Mouse (Mus musculus) hindbrain, embryonic 10.5 days (tissue): ENCODE data around the gene Tpm4. TPM values are rescaled to one million over a fixed set of nuclear protein-coding genes. Genes with fewer than 3 reads are reported as not detected.

Experiments
- DNase-seq: peaks from one replicate; pipeline ENCODE4 v3.0.0-alpha.2; 2017; ENCODE audit warnings: low spot score
- H3K27ac ChIP-seq: fragments of 300-500 bp; sonication (generic); 2 replicates; pipeline ENCODE4 v1.5.1; 2016; ENCODE audit warnings: mild to moderate bottlenecking, moderate library complexity
- H3K27me3 ChIP-seq: fragments of 300-500 bp; sonication (generic); 2 replicates; pipeline ENCODE4 v1.6.1; 2016; ENCODE audit warnings: mild to moderate bottlenecking; ENCODE audit not compliant: poor library complexity, insufficient read depth, severe bottlenecking
- H3K36me3 ChIP-seq: fragments of 300-500 bp; sonication (generic); 2 replicates; pipeline ENCODE4 v1.6.1; 2016; ENCODE audit warnings: mild to moderate bottlenecking, moderate library complexity
- H3K4me1 ChIP-seq: fragments of 300-500 bp; sonication (generic); replicated peaks from 2 replicates; pipeline ENCODE4 v1.6.1; 2016; ENCODE audit warnings: mild to moderate bottlenecking
- H3K4me3 ChIP-seq: fragments of 300-500 bp; sonication (generic); 2 replicates; pipeline ENCODE4 v1.5.1; 2016; ENCODE audit warnings: mild to moderate bottlenecking, moderate library complexity
- H3K9me3 ChIP-seq: fragments of 300-500 bp; sonication (generic); 2 replicates; pipeline ENCODE4 v1.6.1; 2016; ENCODE audit warnings: mild to moderate bottlenecking, moderate library complexity
- WGBS: fragments of 180-500 bp; shearing (Covaris S2); methylation state at CpG from one replicate; pipeline ENCODE4 v1.1.7; 2016; 5-methylcytosine and 5-hydroxymethylcytosine counted together
- polyA plus RNA-seq: library from polyadenylated mRNA; unstranded; fragments of >200 nt; fragmentation: Nextera tagmentation; extraction: Ambion mirVana; gene quantifications from 2 replicates; pipeline ENCODE4 v1.2.1, GENCODE M21; 2016

The Tpm4 gene
- polyA plus RNA-seq, 1 experiment from 2014 or later, result 481 TPM

- 100% methylated on average over 1 of the region's 1 CpGs for WGBS
- peaks cover 97% of the 10 kb centered on the region for H3K36me3 ChIP-seq
- H3K27ac ChIP-seq, result no peak overlapping the region
- DNase-seq, result no peak
- no peaks in the 10 kb centered on the region for H3K9me3 ChIP-seq
- H3K4me1 ChIP-seq, result no peaks in the 10 kb centered on the region
- H3K27me3 ChIP-seq, result no peaks in the 10 kb centered on the region
- no peak overlapping the region for H3K4me3 ChIP-seq
Measured at GRCm38 (mm10) chr8:72146056-72146455, 11.3 kb downstream of the Tpm4 start.

- H3K9me3 ChIP-seq, result no peaks in the 10 kb centered on the region
- DNase-seq, result no peak
- no peak overlapping the region for H3K27ac ChIP-seq
- 86% methylated on average over 3 of the region's 3 CpGs for WGBS
- H3K27me3 ChIP-seq, result no peaks in the 10 kb centered on the region
- no peak overlapping the region for H3K4me3 ChIP-seq
- peaks cover 97% of the 10 kb centered on the region for H3K36me3 ChIP-seq
- H3K4me1 ChIP-seq, result no peaks in the 10 kb centered on the region
Measured at GRCm38 (mm10) chr8:72146556-72146955, 11.8 kb downstream of the Tpm4 start.

- Histone ChIP-seq H3K27me3 (no peaks in the 10 kb centered on the region), H3K4me1 (no peaks in the 10 kb centered on the region), H3K27ac (no peak overlapping the region), H3K36me3 (peaks cover 97% of the 10 kb centered on the region), H3K9me3 (no peaks in the 10 kb centered on the region), H3K4me3 (no peak overlapping the region)
- no peak for DNase-seq
- 94% methylated on average over 2 of the region's 2 CpGs for WGBS
Measured at GRCm38 (mm10) chr8:72147266-72147665, 12.5 kb downstream of the Tpm4 start.

- no peak for DNase-seq
- no peaks in the 10 kb centered on the region for H3K9me3 ChIP-seq
- no peak overlapping the region for H3K4me3 ChIP-seq
- H3K27me3 ChIP-seq, result no peaks in the 10 kb centered on the region
- no peaks in the 10 kb centered on the region for H3K4me1 ChIP-seq
- H3K27ac ChIP-seq, result no peak overlapping the region
- peaks cover 97% of the 10 kb centered on the region for H3K36me3 ChIP-seq
- WGBS, result 92% methylated on average over 1 of the region's 1 CpGs
Measured at GRCm38 (mm10) chr8:72149056-72149455, 14.3 kb downstream of the Tpm4 start.

DNA sequence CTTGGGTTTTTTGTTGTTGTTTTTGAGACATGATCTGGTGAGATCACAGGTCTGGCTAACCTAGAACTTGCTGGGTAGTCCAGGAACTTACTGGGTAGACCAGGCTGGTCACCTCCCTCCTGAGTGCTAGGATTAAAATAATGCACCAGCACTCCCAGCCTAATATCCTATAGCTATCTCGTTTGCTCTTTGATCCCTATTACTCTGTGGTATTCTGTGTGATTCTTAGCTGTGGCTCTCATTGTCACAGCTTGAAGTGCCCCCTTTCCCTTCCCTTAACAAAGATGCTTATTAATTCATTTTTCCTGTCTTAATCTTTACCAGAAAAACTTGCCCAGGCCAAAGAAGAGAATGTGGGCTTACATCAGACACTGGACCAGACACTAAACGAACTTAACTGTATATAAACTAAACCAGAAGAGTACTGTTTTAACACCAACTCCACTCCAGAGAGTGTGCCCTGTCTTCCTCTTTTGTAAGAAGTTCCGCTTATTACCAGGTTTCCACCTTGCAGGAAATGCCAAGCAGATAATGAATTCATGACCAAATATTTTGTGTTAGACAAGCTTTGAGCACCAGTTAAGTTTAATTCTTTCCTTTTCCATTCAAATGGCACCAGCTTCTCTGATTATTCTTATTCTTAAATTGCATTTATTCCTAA lies 16.8 kb downstream of the Tpm4 start:
- H3K27me3 ChIP-seq, result no peaks in the 10 kb centered on the region
- H3K4me1 ChIP-seq, result no peaks in the 10 kb centered on the region
- no peak overlapping the region for H3K27ac ChIP-seq
- WGBS, result 93% methylated on average over 3 of the region's 3 CpGs
- DNase-seq, result no peak
- H3K9me3 ChIP-seq, result no peaks in the 10 kb centered on the region
- peaks cover 76% of the 10 kb centered on the region for H3K36me3 ChIP-seq
- H3K4me3 ChIP-seq, result no peak overlapping the region

GRCm38 (mm10) chr8:72153382-72153781 lies 18.6 kb downstream of the Tpm4 start:
- Histone ChIP-seq H3K27ac (no peak overlapping the region), H3K9me3 (no peaks in the 10 kb centered on the region), H3K4me3 (no peak overlapping the region), H3K36me3 (peaks cover 58% of the 10 kb centered on the region), H3K4me1 (no peaks in the 10 kb centered on the region), H3K27me3 (no peaks in the 10 kb centered on the region)
- no peak for DNase-seq

- no peak for DNase-seq
- Histone ChIP-seq H3K36me3 (peaks cover 18% of the 10 kb centered on the region), H3K27me3 (no peaks in the 10 kb centered on the region), H3K4me1 (peaks cover 25% of the 10 kb centered on the region), H3K4me3 (no peak overlapping the region), H3K27ac (no peak overlapping the region), H3K9me3 (no peaks in the 10 kb centered on the region)
- 91% methylated on average over 2 of the region's 2 CpGs for WGBS
Measured at GRCm38 (mm10) chr8:72158096-72158495, 23.3 kb downstream of the Tpm4 start.

DNA sequence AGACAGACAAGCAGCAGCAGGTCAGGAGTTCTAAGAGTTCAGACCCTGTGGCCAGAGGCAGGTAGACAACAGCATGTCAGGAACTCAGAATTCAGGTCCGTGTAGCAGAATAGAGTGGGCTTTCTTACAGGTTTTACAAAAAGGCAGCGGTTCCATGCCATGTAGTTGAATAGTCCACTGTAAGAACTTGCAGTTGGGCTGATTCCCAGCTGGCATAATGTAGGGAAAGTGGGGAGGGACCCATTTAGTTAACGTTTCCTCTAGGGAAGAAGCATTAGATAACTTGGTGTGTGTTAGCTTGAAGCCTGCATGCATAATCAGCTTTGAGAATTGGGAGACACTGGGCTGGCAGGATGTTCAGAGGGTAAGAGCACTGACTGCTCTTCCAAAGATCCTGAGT lies 24.0 kb downstream of the Tpm4 start:
- no peak for DNase-seq
- Histone ChIP-seq H3K4me1 (peaks cover 25% of the 10 kb centered on the region), H3K27ac (no peak overlapping the region), H3K4me3 (no peak overlapping the region), H3K27me3 (no peaks in the 10 kb centered on the region), H3K9me3 (no peaks in the 10 kb centered on the region), H3K36me3 (peaks cover 18% of the 10 kb centered on the region)
- 81% methylated on average over 3 of the region's 3 CpGs for WGBS

- 76% methylated on average over 3 of the region's 3 CpGs for WGBS
- Histone ChIP-seq H3K4me1 (peaks cover 25% of the 10 kb centered on the region), H3K36me3 (peaks cover 24% of the 10 kb centered on the region), H3K4me3 (peak overlapping the region; percentile 97), H3K27me3 (no peaks in the 10 kb centered on the region), H3K27ac (peak overlapping the region; percentile 89; the same call in 1 of the 2 replicates), H3K9me3 (no peaks in the 10 kb centered on the region)
- no peak for DNase-seq
Measured at GRCm38 (mm10) chr8:72160007-72160406, 25.2 kb downstream of the Tpm4 start.

- WGBS, result under 1% methylated on average over 82 of the region's 82 CpGs
Measured at GRCm38 (mm10) chr8:72160707-72161697, 26.2 kb downstream of the Tpm4 start, which contains the start of gene Rab8a. Gene Rab8a (plus strand): TSS chr8:72161200.

GRCm38 (mm10) chr8:72162821-72163220 lies 28.0 kb downstream of the Tpm4 start:
- H3K27ac ChIP-seq, result no peak overlapping the region
- no peak overlapping the region for H3K4me3 ChIP-seq

More at GRCm38 (mm10) chr8:72160707-72161697, 26.2 kb downstream of the Tpm4 start, which contains the start of gene Rab8a:
- peaks cover 32% of the 10 kb centered on the region for H3K36me3 ChIP-seq
- no peaks in the 10 kb centered on the region for H3K9me3 ChIP-seq
- H3K4me3 ChIP-seq, result peak within 1 kb of the TSS; percentile 97
- H3K27me3 ChIP-seq, result no peaks in the 10 kb centered on the region
- peak within 1 kb of the TSS; percentile 94 for H3K27ac ChIP-seq
- peaks cover 25% of the 10 kb centered on the region for H3K4me1 ChIP-seq
- DNase-seq, result peak; percentile 100

DNA sequence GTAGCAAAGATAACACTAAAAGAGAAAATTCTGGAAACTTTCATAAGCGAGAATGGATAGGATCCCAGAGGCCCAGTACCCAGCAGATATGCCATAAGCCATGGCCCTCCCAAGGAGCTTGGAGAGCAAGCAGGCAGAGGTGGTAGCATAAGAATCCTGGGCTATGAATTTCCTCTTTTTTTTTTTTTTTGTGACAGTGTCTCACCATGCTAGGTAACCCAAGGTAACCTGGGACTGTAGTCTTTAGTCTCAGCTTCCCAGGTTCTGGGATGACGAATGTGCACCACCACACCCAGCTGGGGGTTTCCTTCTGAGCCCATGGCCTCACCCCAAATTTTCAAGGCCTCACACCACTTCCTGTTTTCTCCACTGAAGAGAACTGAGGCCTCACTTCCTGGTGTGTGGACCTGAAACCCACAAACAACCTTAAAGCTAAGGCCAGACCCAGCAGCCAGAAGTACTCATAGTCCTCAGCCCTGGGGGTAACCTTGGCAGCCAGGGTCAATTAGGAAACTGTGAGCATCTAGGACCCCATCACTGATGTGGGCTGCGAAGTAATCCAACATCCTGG lies 34.4 kb downstream of the Tpm4 start:
- Histone ChIP-seq H3K27ac (no peak overlapping the region), H3K4me3 (no peak overlapping the region), H3K27me3 (no peaks in the 10 kb centered on the region), H3K4me1 (no peaks in the 10 kb centered on the region), H3K9me3 (no peaks in the 10 kb centered on the region), H3K36me3 (peaks cover 97% of the 10 kb centered on the region)
- 90% methylated on average over 3 of the region's 3 CpGs for WGBS
- DNase-seq, result no peak

More at GRCm38 (mm10) chr8:72162821-72163220, 28.0 kb downstream of the Tpm4 start:
- H3K36me3 ChIP-seq, result peaks cover 49% of the 10 kb centered on the region
- H3K27me3 ChIP-seq, result no peaks in the 10 kb centered on the region
- DNase-seq, result no peak
- no peaks in the 10 kb centered on the region for H3K9me3 ChIP-seq
- H3K4me1 ChIP-seq, result peaks cover 25% of the 10 kb centered on the region
